ENCODE assay signal across 9 mouse cellular contexts in genomic region chr9:63982937-63983632, GRCm38 (mm10). TPM values are rescaled to one million over a fixed set of nuclear protein-coding genes. Genes with fewer than 3 reads are reported as not detected.
DNase-seq lines count a peak whose midpoint lies in the region; ATAC-seq and TF ChIP-seq lines count a peak whose summit lies in the region.
"Had no signal": no experiment of that assay in that cellular context is flagged by ENCODE, and none has a peak within 500 bp of the region (broad histone marks: within the 10 kb centered on the region; RNA-seq: fewer than 3 reads in every experiment).

No protein-coding gene starts in this region.

- no peak for ATAC-seq in hindbrain, embryonic 12.5 days (ENCODE audit: low FRiP score)
- peak; percentile 57 for ATAC-seq in liver, embryonic 16.5 days (ENCODE audit: low read depth)

- DNase-seq in hindbrain, embryonic 10.5 days (ENCODE audit: low spot score): no peak
- DNase-seq in CH12.LX (ENCODE audit: extremely low read depth) (peak; percentile 33), ZHBTc4 (ENCODE audit: low read depth, low spot score) (peak; percentile 81)
- no peak for DNase-seq in left cerebral cortex, postnatal 25 days (ENCODE audit: low spot score in 2 of 2)
- DNase-seq in gastrocnemius, postnatal 14 days: no peak
- DNase-seq in layer of hippocampus, postnatal 10 days (ENCODE audit: low spot score in 2 of 2): no peak
- DNase-seq: adrenal gland, postnatal 10 days had no signal

- peak; percentile 18 for TF ChIP-seq RAD21 in CH12.LX (IDR thresholded peaks at IDR 0.05; ENCODE audit: low read depth, low read length)

- H3K4me2 ChIP-seq in hindbrain, embryonic 12.5 days (replicated peaks): no peak overlapping the region
- no peak overlapping the region for H3K4me2 ChIP-seq in CH12.LX (ENCODE audit: insufficient read depth, low read depth, poor library complexity, severe bottlenecking)
- no peak overlapping the region for H3K4me2 ChIP-seq in liver, embryonic 16.5 days (ENCODE audit: low read depth, low read length)

- no peak overlapping the region for H3K9ac ChIP-seq in hindbrain, embryonic 12.5 days
- H3K9ac ChIP-seq in CH12.LX (ENCODE audit: insufficient read depth, low read depth): no peak overlapping the region
- no peak overlapping the region for H3K9ac ChIP-seq in liver, embryonic 16.5 days (ENCODE audit: low read depth, low read length)

- no peaks in the 10 kb centered on the region for H3K79me2 ChIP-seq in CH12.LX (replicated peaks; ENCODE audit: control insufficient read depth, extremely low read depth, insufficient read depth, poor library complexity, severe bottlenecking)

- H3K36me3 ChIP-seq in hindbrain, embryonic 10.5 days: peaks cover 22% of the 10 kb centered on the region
- no peaks in the 10 kb centered on the region for H3K36me3 ChIP-seq in hindbrain, embryonic 12.5 days
- no peaks in the 10 kb centered on the region for H3K36me3 ChIP-seq in CH12.LX (replicated peaks in 1 of 2; ENCODE audit: control insufficient read depth in 1 of 2, insufficient read depth in 1 of 2, low read length in 1 of 2)
- H3K36me3 ChIP-seq in liver, embryonic 16.5 days (ENCODE audit: control insufficient read depth, insufficient read depth): no peaks in the 10 kb centered on the region

- H3K27me3 ChIP-seq in hindbrain, embryonic 10.5 days (ENCODE audit: insufficient read depth, poor library complexity, severe bottlenecking): no peaks in the 10 kb centered on the region
- no peaks in the 10 kb centered on the region for H3K27me3 ChIP-seq in hindbrain, embryonic 12.5 days
- peaks cover 7% of the 10 kb centered on the region for H3K27me3 ChIP-seq in CH12.LX (replicated peaks)
- H3K27me3 ChIP-seq in liver, embryonic 16.5 days (ENCODE audit: control insufficient read depth, insufficient read depth, low read depth, low read length): no peaks in the 10 kb centered on the region

- H3K4me3 ChIP-seq in hindbrain, embryonic 10.5 days: no peak overlapping the region
- H3K4me3 ChIP-seq in hindbrain, embryonic 12.5 days: no peak overlapping the region
- H3K4me3 ChIP-seq in CH12.LX (replicated peaks in 1 of 3; ENCODE audit: low read depth in 2 of 3, low read length in 2 of 3, poor library complexity in 1 of 3): no peak overlapping the region
- H3K4me3 ChIP-seq in liver, embryonic 16.5 days (ENCODE audit: low read depth, low read length): no peak overlapping the region

- no peak for TF ChIP-seq EP300 in CH12.LX (IDR thresholded peaks at IDR 0.05; ENCODE audit: low read length)

- no peak for TF ChIP-seq POLR2A in CH12.LX (IDR thresholded peaks at IDR 0.05; ENCODE audit: low read depth, low read length)

- peak overlapping the region; percentile 29; the same call in 1 of the 2 replicates for H3K27ac ChIP-seq in hindbrain, embryonic 10.5 days
- no peak overlapping the region for H3K27ac ChIP-seq in hindbrain, embryonic 12.5 days
- H3K27ac ChIP-seq in CH12.LX (ENCODE audit: insufficient read depth, low read depth): no peak overlapping the region
- H3K27ac ChIP-seq in liver, embryonic 16.5 days (ENCODE audit: low read length): no peak overlapping the region; the same call in 1 of the 2 replicates

- intact Hi-C loops in left cerebral cortex, postnatal 25 days (cut with DNase I): no loop called here
- intact Hi-C loops in gastrocnemius, postnatal 14 days (cut with DNase I; ENCODE audit: low total_unique reads): no loop called here

- peak; percentile 60 to 63 for TF ChIP-seq CTCF in CH12.LX (conservative IDR thresholded peaks at IDR 0.05 in 1 of 2, IDR thresholded peaks at IDR 0.05 in 1 of 2; ENCODE audit: low read depth in 2 of 2, low read length in 2 of 2)

- dilution Hi-C loops in CH12.LX (cut with MboI; ENCODE audit: extremely low pct_ligation_motif_present, extremely low pct_unique_long_range_greater_than_20kb, low sequenced_read_pairs): no loop called here

- peaks cover 84% of the 10 kb centered on the region for H3K4me1 ChIP-seq in hindbrain, embryonic 10.5 days (replicated peaks)
- peaks cover 43% of the 10 kb centered on the region for H3K4me1 ChIP-seq in hindbrain, embryonic 12.5 days
- H3K4me1 ChIP-seq in CH12.LX (ENCODE audit: control insufficient read depth in 1 of 2, insufficient read depth in 2 of 2): no peaks in the 10 kb centered on the region
- H3K4me1 ChIP-seq in liver, embryonic 16.5 days (ENCODE audit: control insufficient read depth, low read depth, low read length): peaks cover 25% of the 10 kb centered on the region

- no peaks in the 10 kb centered on the region for H3K9me3 ChIP-seq in hindbrain, embryonic 10.5 days
- H3K9me3 ChIP-seq in hindbrain, embryonic 12.5 days (replicated peaks): no peaks in the 10 kb centered on the region
- H3K9me3 ChIP-seq in CH12.LX (replicated peaks; ENCODE audit: low read length): no peaks in the 10 kb centered on the region
- no peaks in the 10 kb centered on the region for H3K9me3 ChIP-seq in liver, embryonic 16.5 days (replicated peaks; ENCODE audit: control insufficient read depth, low read length)

- in situ Hi-C loops in CH12.LX (cut with MboI; ENCODE audit: low pct_ligation_motif_present, low pct_unique_long_range_greater_than_20kb, low sequenced_read_pairs): no loop called here

- 70% methylated on average over 12 of the region's 12 CpGs for WGBS in hindbrain, embryonic 10.5 days
- WGBS in hindbrain, embryonic 12.5 days: 70% methylated on average over 12 of the region's 12 CpGs
- WGBS in liver, embryonic 16.5 days (ENCODE audit: insufficient replicate concordance): 66% methylated on average over 12 of the region's 12 CpGs

TF ChIP-seq in CH12.LX, 34 proteins besides CTCF, POLR2A, EP300 and RAD21:
- TF ChIP-seq NRF1 (IDR thresholded peaks at IDR 0.05; ENCODE audit: low read depth, low read length) (no peak), CHD1 (IDR thresholded peaks at IDR 0.05; ENCODE audit: low read depth, low read length) (no peak), POLR2AphosphoS2 (IDR thresholded peaks at IDR 0.05; ENCODE audit: low read depth, low read length) (no peak), E2F4 (IDR thresholded peaks at IDR 0.05; ENCODE audit: insufficient replicate concordance, low read depth, low read length) (no peak), TCF12 (IDR thresholded peaks at IDR 0.05; ENCODE audit: low read depth, low read length) (no peak), MEF2A (IDR thresholded peaks at IDR 0.05; ENCODE audit: borderline replicate concordance, low read depth, low read length) (no peak), MYC (IDR thresholded peaks at IDR 0.05; ENCODE audit: low read depth, low read length) (0 out of 2 replicates have a peak, but pooled peaks have one; percentile 28), SIN3A (IDR thresholded peaks at IDR 0.05; ENCODE audit: low read length) (no peak), SMC3 (IDR thresholded peaks at IDR 0.05; ENCODE audit: low read depth, low read length) (peak; percentile 59), MAZ (IDR thresholded peaks at IDR 0.05; ENCODE audit: low read depth, low read length) (no peak)

RNA-seq across cellular contexts. Expression of gene Smad6, which starts 38.8 kb away (rescaled TPM):
- 5.3 and 6.7 TPM in 2 replicates for polyA plus RNA-seq in hindbrain, embryonic 10.5 days (2016; fragmentation: Nextera tagmentation; extraction: Ambion mirVana)
- polyA plus RNA-seq in hindbrain, embryonic 12.5 days (2016; fragmentation: Nextera tagmentation; extraction: Ambion mirVana): 12.4 and 13.0 TPM in 2 replicates
- total RNA-seq in CH12.LX (2012; rRNA removed): not detected in 2 replicates
- total RNA-seq in CH12.LX (2014; rRNA removed): not detected in 2 replicates
- polyA plus RNA-seq in CH12.LX (2012; ENCODE audit: insufficient read length, low read depth): 0.35 TPM in 1 of 2 replicates, not detected in the other
- polyA plus RNA-seq in liver, embryonic 16.5 days (2015; fragmentation: Nextera tagmentation; extraction: Ambion mirVana): 1.3 and 1.9 TPM in 2 replicates
- 1 to 10 TPM; 1.4 to 2.2 TPM for total RNA-seq in left cerebral cortex, postnatal 25 days (2021)
- 1 to 10 TPM; 1.9 to 2.9 TPM for total RNA-seq in gastrocnemius, postnatal 14 days (2021)
- total RNA-seq in layer of hippocampus, postnatal 10 days (2021): 1 to 10 TPM; 1.7 to 3.7 TPM

Comparison
In these comparisons a context has a peak if more than half of its experiments do, and no peak if none do; other contexts are left out.
1. DNase-seq: peak in CH12.LX (single experiment) and ZHBTc4 (single experiment); none in hindbrain, embryonic 10.5 days (single experiment), left cerebral cortex, postnatal 25 days (0 of 2), gastrocnemius, postnatal 14 days (single experiment) and layer of hippocampus, postnatal 10 days (0 of 2).